Comparison of ENCODE assay signal across 8 mouse cellular contexts in genomic region chrX:163908003-163908336, GRCm38 (mm10). TPM values are rescaled to one million over a fixed set of nuclear protein-coding genes. Genes with fewer than 3 reads are reported as not detected.
DNase-seq lines count a peak whose midpoint lies in the region; TF ChIP-seq lines count a peak whose summit lies in the region.

No protein-coding gene starts in this region.

- no peak for TF ChIP-seq POLR2A in ES-Bruce4 (IDR thresholded peaks at IDR 0.05; ENCODE audit: insufficient read depth, low read length)

- H3K4me3 ChIP-seq in heart, embryonic 10.5 days = peak overlapping the region; percentile 68
- H3K4me3 ChIP-seq in ES-Bruce4 (ENCODE audit: low read depth, low read length) (peak overlapping the region; percentile 97), macrophage (ENCODE audit: inconsistent target) (peak overlapping the region; percentile 48)
- peak overlapping the region; percentile 66 for H3K4me3 ChIP-seq in hindbrain, embryonic 10.5 days

- no peak for DNase-seq in heart, embryonic 10.5 days (ENCODE audit: low spot score)
- DNase-seq in heart, postnatal 10 days = no peak
- DNase-seq in hindbrain, embryonic 10.5 days (ENCODE audit: low spot score) = no peak
- DNase-seq in cerebellum, postnatal 10 days = no peak
- DNase-seq in urinary bladder, postnatal 10 days (ENCODE audit: low spot score) = no peak
- no peak for DNase-seq in frontal cortex, adult 2 months (ENCODE audit: extremely low spot score in 1 of 2, low spot score in 1 of 2)

- no peaks in the 10 kb centered on the region for H3K9me3 ChIP-seq in heart, embryonic 10.5 days
- no peaks in the 10 kb centered on the region for H3K9me3 ChIP-seq in ES-Bruce4 (replicated peaks; ENCODE audit: control insufficient read depth, insufficient read depth, low read length, poor library complexity, severe bottlenecking)
- H3K9me3 ChIP-seq in hindbrain, embryonic 10.5 days = peaks cover 7% of the 10 kb centered on the region; the same call in 1 of the 2 replicates

- peaks cover 12% of the 10 kb centered on the region; the same call in 1 of the 2 replicates for H3K27me3 ChIP-seq in heart, embryonic 10.5 days (ENCODE audit: insufficient read depth, poor library complexity, severe bottlenecking)
- H3K27me3 ChIP-seq in ES-Bruce4 (ENCODE audit: control insufficient read depth, insufficient read depth, low read length, poor library complexity, severe bottlenecking) = no peaks in the 10 kb centered on the region
- H3K27me3 ChIP-seq in hindbrain, embryonic 10.5 days (ENCODE audit: insufficient read depth, poor library complexity, severe bottlenecking) = peaks cover 27% of the 10 kb centered on the region

- TF ChIP-seq CTCF in ES-Bruce4 (IDR thresholded peaks at IDR 0.05; ENCODE audit: low read depth, low read length) = no peak

- peak overlapping the region; percentile 89 for H3K27ac ChIP-seq in heart, embryonic 10.5 days
- peak overlapping the region; percentile 57; the same call in 1 of the 2 replicates for H3K27ac ChIP-seq in ES-Bruce4 (ENCODE audit: insufficient read depth, low read length)
- H3K27ac ChIP-seq in hindbrain, embryonic 10.5 days = peak overlapping the region; percentile 91
- peak overlapping the region; percentile 79 for H3K27ac ChIP-seq in macrophage

- intact Hi-C loops in heart, postnatal 10 days (cut with DNase I) = loop anchor here (2.0 kb wide), 1 partner anchor 51 kb away; the partner anchor contains the start of gene Zrsr2

- H3K4me1 ChIP-seq in heart, embryonic 10.5 days = no peaks in the 10 kb centered on the region
- no peaks in the 10 kb centered on the region for H3K4me1 ChIP-seq in ES-Bruce4 (ENCODE audit: control insufficient read depth, insufficient read depth, low read length)
- no peaks in the 10 kb centered on the region for H3K4me1 ChIP-seq in hindbrain, embryonic 10.5 days (replicated peaks)

- 23% methylated on average over 8 of the region's 8 CpGs for WGBS in heart, embryonic 10.5 days
- WGBS in hindbrain, embryonic 10.5 days = 27% methylated on average over 8 of the region's 8 CpGs
- WGBS in macrophage (ENCODE audit: missing documents) = 27% methylated on average over 8 of the region's 8 CpGs

- H3K9ac ChIP-seq in ES-Bruce4 (ENCODE audit: low read depth, poor library complexity, severe bottlenecking) = peak overlapping the region; percentile 80

- TF ChIP-seq EP300 in ES-Bruce4 (IDR thresholded peaks at IDR 0.05; ENCODE audit: insufficient read depth, low read depth, low read length) = no peak

- peaks cover 33% of the 10 kb centered on the region for H3K79me2 ChIP-seq in macrophage (ENCODE audit: inconsistent target)

- no peaks in the 10 kb centered on the region for H3K36me3 ChIP-seq in heart, embryonic 10.5 days
- H3K36me3 ChIP-seq in ES-Bruce4 (ENCODE audit: control insufficient read depth, insufficient read depth, low read length, poor library complexity, severe bottlenecking) = no peaks in the 10 kb centered on the region
- no peaks in the 10 kb centered on the region for H3K36me3 ChIP-seq in hindbrain, embryonic 10.5 days
- no peaks in the 10 kb centered on the region for H3K36me3 ChIP-seq in macrophage (ENCODE audit: inconsistent target)

RNA-seq across cellular contexts. Expression of gene Ap1s2, which starts 0.8 kb away (rescaled TPM):
- polyA plus RNA-seq in heart, embryonic 10.5 days (2016; fragmentation: Nextera tagmentation; extraction: Ambion mirVana) = 19.3 and 23.6 TPM in 2 replicates
- 10 to 100 TPM; 17.7 to 22.8 TPM for total RNA-seq in heart, postnatal 10 days (2021)
- 27.1 and 27.6 TPM in 2 replicates for polyA plus RNA-seq in ES-Bruce4 (2011; ENCODE audit: insufficient read depth, insufficient read length, low read depth, missing spikeins)
- polyA plus RNA-seq in hindbrain, embryonic 10.5 days (2016; fragmentation: Nextera tagmentation; extraction: Ambion mirVana) = 28.7 and 31.8 TPM in 2 replicates
- 10 to 100 TPM in 24 of 26 experiments, 1 to 10 TPM in 2; 6.1 to 95.8 (median 47.0) TPM for total RNA-seq in macrophage (2018; cell fraction: chromatin; rRNA removed)
- total RNA-seq in macrophage (2018; cell fraction: cytosol; rRNA removed) = 100 to 1,000 TPM in 3 of 26 experiments, 10 to 100 TPM in 23; 37.6 to 108 (median 75.5) TPM
- total RNA-seq in macrophage (2018; cell fraction: nucleus; rRNA removed) = 100 to 1,000 TPM in 7 of 26 experiments, 10 to 100 TPM in 19; 20.0 to 191 (median 67.2) TPM
- 95.1 to 153 TPM (median 101 TPM) in 3 replicates for polyA plus RNA-seq in macrophage (2018)
- polyA plus RNA-seq in frontal cortex, adult 2 months (2012; rRNA removed) = 52.7 and 54.2 TPM in 2 replicates

RNA-seq across cellular contexts. Expression of gene Zrsr2, which starts 50.5 kb away (rescaled TPM):
- 36.6 and 53.0 TPM in 2 replicates for polyA plus RNA-seq in heart, embryonic 10.5 days (2016; fragmentation: Nextera tagmentation; extraction: Ambion mirVana)
- total RNA-seq in heart, postnatal 10 days (2021) = 10 to 100 TPM; 11.6 to 15.9 TPM
- polyA plus RNA-seq in ES-Bruce4 (2011; ENCODE audit: insufficient read depth, insufficient read length, low read depth, missing spikeins) (70.4 and 71.4 TPM in 2 replicates), macrophage (2018) (19.2 to 59.9 TPM (median 23.2 TPM) in 3 replicates)
- polyA plus RNA-seq in hindbrain, embryonic 10.5 days (2016; fragmentation: Nextera tagmentation; extraction: Ambion mirVana) = 53.7 and 61.9 TPM in 2 replicates
- 100 to 1,000 TPM; 119 to 255 (median 208) TPM for total RNA-seq in macrophage (2018; cell fraction: chromatin; rRNA removed)
- total RNA-seq in macrophage (2018; cell fraction: cytosol; rRNA removed) = 10 to 100 TPM; 21.4 to 51.2 (median 31.4) TPM
- total RNA-seq in macrophage (2018; cell fraction: nucleus; rRNA removed) = 100 to 1,000 TPM in 18 of 26 experiments, 10 to 100 TPM in 8; 53.9 to 163 (median 115) TPM
- 38.0 and 46.2 TPM in 2 replicates for polyA plus RNA-seq in frontal cortex, adult 2 months (2012; rRNA removed)
